Mouse (Mus musculus) NIH3T3 (cell line): ENCODE measurements around the gene Ddah2.

ENCODE experiments used
- DNase-seq: peaks from one replicate; pipeline ENCODE4 v3.0.0-alpha.2; 2012; ENCODE audit warnings: low read depth

Ddah2 gene

DNA sequence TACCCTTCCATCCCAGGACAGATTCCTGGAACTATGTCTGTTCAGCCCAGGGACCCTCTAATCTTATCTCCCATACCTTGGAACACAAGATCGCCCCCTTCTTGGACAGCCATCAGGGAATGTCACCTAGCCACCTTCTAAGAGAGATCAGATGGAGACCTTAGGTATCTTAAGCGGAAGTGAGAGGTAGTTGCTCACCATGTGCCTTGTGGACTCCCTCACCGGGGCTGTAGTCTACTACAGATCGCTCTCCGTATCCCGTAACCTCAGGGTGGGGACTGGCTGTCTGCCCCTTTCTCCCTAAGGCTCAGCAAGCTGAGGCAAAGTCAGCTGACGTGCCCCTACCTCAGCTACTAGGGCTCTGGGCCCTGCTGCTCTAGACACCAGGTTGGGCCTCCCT, 45.2 kb downstream of the Ddah2 start:
- no peak for DNase-seq

DNA sequence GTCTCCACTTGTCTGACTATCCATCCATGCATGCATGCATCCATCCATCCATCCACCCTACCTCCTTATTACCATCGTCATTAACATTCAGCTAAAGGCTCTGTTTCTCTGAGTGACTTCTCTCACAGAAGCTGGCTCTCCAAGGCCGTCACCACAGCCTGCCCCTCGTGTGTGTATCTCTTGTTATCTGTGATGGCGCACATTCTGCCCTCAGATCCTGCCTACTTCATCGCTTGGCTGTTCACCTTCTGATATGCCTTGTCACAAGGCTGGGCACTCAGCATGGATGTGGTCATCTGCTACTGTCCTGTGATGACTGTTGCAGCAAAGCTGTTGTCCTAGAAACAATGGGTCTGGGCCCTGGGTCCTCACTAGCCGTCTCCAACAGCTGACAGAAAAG, 45.9 kb downstream of the Ddah2 start:
- DNase-seq: no peak

DNA sequence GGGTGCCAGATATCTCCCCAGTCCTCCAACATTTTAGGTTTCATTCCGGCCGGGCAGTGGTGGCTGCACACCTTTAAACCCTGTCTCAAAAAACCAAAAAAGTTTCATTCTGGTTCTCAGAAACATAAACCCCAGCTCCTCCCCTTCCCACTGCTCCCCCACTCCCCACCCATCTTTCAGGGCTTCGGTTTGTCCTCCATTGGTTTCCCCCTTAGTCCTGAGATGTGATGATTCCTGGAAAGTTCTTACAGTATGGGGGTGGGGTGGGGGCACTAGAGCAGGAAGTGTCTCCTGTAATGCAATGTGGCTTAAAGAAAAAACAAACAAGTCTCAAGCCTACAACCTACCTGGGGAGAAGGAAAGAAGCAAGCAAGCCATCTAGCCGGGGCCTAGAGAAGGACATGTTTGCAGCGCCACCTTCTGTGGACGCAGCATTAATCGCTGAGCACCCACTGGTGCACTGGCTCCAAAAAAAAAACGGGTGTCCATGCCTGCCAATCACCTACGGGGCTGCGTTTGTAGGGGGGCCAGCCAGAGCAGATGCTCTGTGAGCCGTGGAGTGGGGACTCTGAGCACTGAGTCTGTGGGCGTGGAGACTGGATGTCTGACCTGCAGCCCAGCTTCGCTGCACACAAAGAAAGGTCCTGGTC, 47.0 kb downstream of the Ddah2 start:
- DNase-seq: peak; percentile 77

DNA sequence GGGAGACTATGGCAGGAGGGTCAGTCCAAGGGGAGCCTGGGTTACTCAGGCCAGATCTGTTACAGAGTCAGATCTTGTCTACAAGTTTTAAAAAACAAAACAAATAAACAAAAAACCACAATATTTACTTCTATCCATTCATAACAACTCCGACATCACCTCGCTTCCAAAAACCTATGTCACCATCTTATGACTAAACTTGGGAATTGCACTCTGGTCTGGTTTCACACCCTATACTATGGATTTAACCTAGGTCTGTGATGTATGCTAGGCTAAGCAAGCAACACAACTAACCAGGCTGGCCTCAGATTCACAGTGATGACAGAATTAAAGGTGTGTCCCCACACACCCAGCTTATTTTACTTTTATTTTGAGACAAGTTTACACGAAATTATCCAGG, 47.7 kb downstream of the Ddah2 start:
- peak; percentile 60 for DNase-seq

DNA sequence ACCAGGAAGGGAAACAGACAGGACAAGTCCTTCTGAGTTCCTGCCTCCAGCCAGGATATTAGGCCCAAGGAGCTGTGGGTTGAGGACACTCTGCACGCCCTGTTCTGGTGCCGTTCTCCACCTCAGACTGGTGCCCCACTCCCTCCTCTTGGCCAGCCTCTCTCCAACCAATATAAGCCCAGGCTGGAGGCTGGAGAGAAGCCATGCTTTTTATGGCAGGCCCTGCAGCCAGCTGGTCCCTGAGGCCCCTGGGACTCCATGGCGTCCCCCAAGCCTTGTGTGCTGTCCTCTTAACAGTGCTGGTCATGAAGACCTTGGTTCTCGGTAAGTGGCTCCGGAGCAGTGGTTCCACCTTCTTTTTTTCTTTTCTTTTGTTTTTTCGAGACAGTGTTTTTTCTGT, 49.3 kb downstream of the Ddah2 start, which contains the start of gene Ly6g5c:
Gene Ly6g5c, plus strand, starts transcription at position 183 of the 400 bp plus-strand sequence.
- no peak for DNase-seq
